Mouse (Mus musculus): Measurements from ENCODE around the gene Pard6b.

The Pard6b gene

GRCm38 (mm10) chr2:168128211-168128859, 47.5 kb downstream of the Pard6b start:
- peak; percentile 83 for DNase-seq (ENCODE audit: low spot score)

GRCm38 (mm10) chr2:168130046-168130445, 49.2 kb downstream of the Pard6b start:
- no peak for DNase-seq (ENCODE audit: low spot score)

- DNase-seq (ENCODE audit: low spot score) = no peak
Observed at GRCm38 (mm10) chr2:168137161-168137560, 56.4 kb downstream of the Pard6b start.

- no peak for DNase-seq (ENCODE audit: low spot score)
Observed at GRCm38 (mm10) chr2:168143794-168144193, 63.0 kb downstream of the Pard6b start.

- no peak for DNase-seq (ENCODE audit: low spot score)
Observed at GRCm38 (mm10) chr2:168145437-168145836, 64.6 kb downstream of the Pard6b start.

- no peak for DNase-seq (ENCODE audit: low spot score)
Observed at GRCm38 (mm10) chr2:168147722-168148432, 67.1 kb downstream of the Pard6b start.

- no peak for DNase-seq (ENCODE audit: low spot score)
Observed at GRCm38 (mm10) chr2:168149241-168149640, 68.4 kb downstream of the Pard6b start.

All from left cerebral cortex, adult 11 months (tissue).